Comparison of ENCODE assay signal across 9 mouse cellular contexts in the genomic region with DNA sequence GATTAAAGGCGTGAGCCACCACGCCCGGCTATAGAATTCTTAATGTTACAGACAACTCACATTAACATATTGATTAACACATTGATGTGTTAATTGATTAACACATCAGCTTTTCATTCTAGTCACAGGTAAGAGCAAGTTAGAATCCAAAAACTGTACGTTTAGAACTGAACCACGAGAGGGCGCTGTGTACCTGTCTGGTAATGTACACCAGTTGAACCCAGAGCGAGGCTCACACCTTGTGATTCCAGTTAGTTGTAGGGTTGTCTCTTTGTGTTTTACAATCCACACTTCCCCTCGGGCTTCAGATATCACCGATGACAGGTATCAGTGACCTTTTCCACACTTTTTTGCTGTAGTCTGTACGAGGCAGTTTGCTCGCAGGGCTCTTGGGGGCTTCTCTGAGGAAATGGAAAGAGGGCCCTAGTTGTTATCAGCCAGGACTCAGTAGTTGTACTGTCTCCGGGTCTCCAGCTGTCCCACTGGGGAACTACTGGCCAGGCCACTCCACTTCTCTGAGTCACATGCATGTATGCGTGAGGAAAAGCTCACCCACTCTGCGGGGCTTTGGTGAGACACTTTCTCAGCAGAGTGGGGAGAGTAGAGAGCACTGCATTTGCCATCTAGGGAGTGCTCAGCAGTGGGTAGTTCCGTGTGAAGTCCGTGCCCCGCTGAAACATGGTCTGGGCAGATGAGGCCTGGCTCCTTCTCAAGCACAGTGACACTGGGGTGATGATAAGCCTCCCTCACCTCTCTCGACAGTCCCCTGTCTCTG. TPM values are rescaled to one million over a fixed set of nuclear protein-coding genes. Genes with fewer than 3 reads are reported as not detected.
DNase-seq lines count a peak whose midpoint lies in the region; ATAC-seq and TF ChIP-seq lines count a peak whose summit lies in the region.
"Had no signal": no experiment of that assay in that cellular context is flagged by ENCODE, and none has a peak within 500 bp of the region (broad histone marks: within the 10 kb centered on the region; RNA-seq: fewer than 3 reads in every experiment).

No protein-coding gene starts in this region.

- H3K9ac ChIP-seq in intestine, embryonic 16.5 days (ENCODE audit: low read depth, low read length) = no peak overlapping the region
- H3K9ac ChIP-seq in lung, embryonic 16.5 days (ENCODE audit: low read length) = no peak overlapping the region

- H3K27me3 ChIP-seq in intestine, embryonic 16.5 days (replicated peaks; ENCODE audit: control insufficient read depth, insufficient read depth, low read length) = no peaks in the 10 kb centered on the region; the same call in 1 of the 2 replicates
- H3K27me3 ChIP-seq in lung, embryonic 16.5 days (ENCODE audit: control insufficient read depth, insufficient read depth, low read depth, low read length) = 0 out of 2 replicates have a peak, but pooled peaks cover 2% of the 10 kb centered on the region
- no peaks in the 10 kb centered on the region for H3K27me3 ChIP-seq in small intestine, adult 2 months (ENCODE audit: control insufficient read depth, insufficient read depth, low read length)

- peaks cover 4% of the 10 kb centered on the region; the same call in 1 of the 2 replicates for H3K4me1 ChIP-seq in embryonic fibroblast, embryonic 13.5 days (ENCODE audit: control insufficient read depth, insufficient read depth, low read length)
- H3K4me1 ChIP-seq in intestine, embryonic 16.5 days (ENCODE audit: control insufficient read depth, insufficient read depth, low read length) = peaks cover 4% of the 10 kb centered on the region; the same call in 1 of the 2 replicates
- H3K4me1 ChIP-seq in lung, embryonic 16.5 days (replicated peaks; ENCODE audit: control insufficient read depth, insufficient read depth, low read length) = no peaks in the 10 kb centered on the region
- peaks cover 11% of the 10 kb centered on the region; the same call in 1 of the 2 replicates for H3K4me1 ChIP-seq in small intestine, adult 2 months (ENCODE audit: control insufficient read depth, insufficient read depth, insufficient read length, low read length)

- H3K4me3 ChIP-seq in embryonic fibroblast, embryonic 13.5 days (ENCODE audit: insufficient read depth, low read length) = no peak overlapping the region
- H3K4me3 ChIP-seq in intestine, embryonic 16.5 days (ENCODE audit: low read length) = no peak overlapping the region
- H3K4me3 ChIP-seq in lung, embryonic 16.5 days (ENCODE audit: low read length) = no peak overlapping the region
- H3K4me3 ChIP-seq in small intestine, adult 2 months (ENCODE audit: low read depth, low read length) = peak overlapping the region; percentile 8; the same call in 1 of the 2 replicates

- TF ChIP-seq CTCF in embryonic fibroblast, embryonic 13.5 days (IDR thresholded peaks at IDR 0.05; ENCODE audit: borderline replicate concordance, insufficient read depth, low read length) = peak; percentile 41; the same call in 1 of the 2 replicates
- TF ChIP-seq CTCF in small intestine, adult 2 months (IDR thresholded peaks at IDR 0.05; ENCODE audit: extremely low read depth, insufficient read length, insufficient replicate concordance, low read depth, low read length) = no peak

- no peaks in the 10 kb centered on the region for H3K36me3 ChIP-seq in intestine, embryonic 16.5 days (ENCODE audit: control insufficient read depth, insufficient read depth, low read length)
- no peaks in the 10 kb centered on the region for H3K36me3 ChIP-seq in lung, embryonic 16.5 days (ENCODE audit: control insufficient read depth, insufficient read depth, low read length)
- no peaks in the 10 kb centered on the region for H3K36me3 ChIP-seq in small intestine, adult 2 months (ENCODE audit: control insufficient read depth, insufficient read depth, low read length)

- no peak for TF ChIP-seq POLR2A in embryonic fibroblast, embryonic 13.5 days (IDR thresholded peaks at IDR 0.05; ENCODE audit: low read depth, low read length)
- no peak for TF ChIP-seq POLR2A in small intestine, adult 2 months (IDR thresholded peaks at IDR 0.05; ENCODE audit: low read depth, low read length)

- WGBS in intestine, embryonic 16.5 days = 31% methylated on average over 18 of the region's 18 CpGs
- WGBS in lung, embryonic 16.5 days = 29% methylated on average over 18 of the region's 18 CpGs
- WGBS in small intestine, adult 2 months = 21% methylated on average over 18 of the region's 18 CpGs

- H3K9me3 ChIP-seq in intestine, embryonic 16.5 days (ENCODE audit: control insufficient read depth, low read length) = no peaks in the 10 kb centered on the region
- no peaks in the 10 kb centered on the region for H3K9me3 ChIP-seq in lung, embryonic 16.5 days (ENCODE audit: control insufficient read depth, low read length)

- DNase-seq in adrenal gland, adult (ENCODE audit: inconsistent age in 2 of 2, low spot score in 1 of 2) = peak; percentile 53 to 78
- no peak for DNase-seq in adrenal gland, adult 8-10 months
- DNase-seq in 416B (ENCODE audit: low read depth) = peak; percentile 87
- DNase-seq in adrenal gland, postnatal 36 days = peak; percentile 59 to 61

- peak; percentile 63 for ATAC-seq in intestine, embryonic 16.5 days
- ATAC-seq in lung, embryonic 16.5 days (ENCODE audit: low read depth) = peak; percentile 51

- H3K27ac ChIP-seq in embryonic fibroblast, embryonic 13.5 days (ENCODE audit: insufficient read depth, low read length) = no peak overlapping the region
- H3K27ac ChIP-seq in intestine, embryonic 16.5 days (ENCODE audit: low read length) = no peak overlapping the region
- no peak overlapping the region for H3K27ac ChIP-seq in lung, embryonic 16.5 days (ENCODE audit: low read length)
- peak overlapping the region; percentile 53 for H3K27ac ChIP-seq in small intestine, adult 2 months (ENCODE audit: insufficient read depth, low read depth, low read length)

- no peak overlapping the region for H3K4me2 ChIP-seq in intestine, embryonic 16.5 days (ENCODE audit: low read depth, low read length)
- H3K4me2 ChIP-seq in lung, embryonic 16.5 days (ENCODE audit: low read depth, low read length) = no peak overlapping the region

RNA-seq across cellular contexts. Expression of a gene that starts 7.7 kb away (rescaled TPM):
- not detected for total RNA-seq in adrenal gland, adult 8-10 months (2022)
- not detected for total RNA-seq in adrenal gland, postnatal 36 days (2021)
- not detected in 2 replicates for polyA plus RNA-seq in embryonic fibroblast, embryonic 13.5 days (2011; ENCODE audit: insufficient read length, low read depth, missing spikeins)
- not detected in 2 replicates for polyA plus RNA-seq in intestine, embryonic 16.5 days (2015; fragmentation: Nextera tagmentation; extraction: Ambion mirVana)
- polyA plus RNA-seq in lung, embryonic 16.5 days (2015; fragmentation: Nextera tagmentation; extraction: Ambion mirVana) = 0.28 TPM in 1 of 2 replicates, not detected in the other
- polyA plus RNA-seq in small intestine, adult 2 months (2012; rRNA removed) = not detected in 2 replicates
- total RNA-seq: left cerebral cortex, adult 8-10 months had no signal

RNA-seq across cellular contexts. Expression of a gene that starts 26.1 kb away (rescaled TPM):
- under 1 TPM in 1 of 4 experiments, not detected in 3; 0.15 TPM for total RNA-seq in adrenal gland, adult 8-10 months (2022)
- under 1 TPM in 1 of 2 experiments, not detected in 1; 0.17 TPM for total RNA-seq in adrenal gland, postnatal 36 days (2021)
- 0.18 TPM in 1 of 2 replicates, not detected in the other for polyA plus RNA-seq in embryonic fibroblast, embryonic 13.5 days (2011; ENCODE audit: insufficient read length, low read depth, missing spikeins)
- 88.3 and 108 TPM in 2 replicates for polyA plus RNA-seq in intestine, embryonic 16.5 days (2015; fragmentation: Nextera tagmentation; extraction: Ambion mirVana)
- 0.29 and 0.62 TPM in 2 replicates for polyA plus RNA-seq in lung, embryonic 16.5 days (2015; fragmentation: Nextera tagmentation; extraction: Ambion mirVana)
- 9.9 and 28.5 TPM in 2 replicates for polyA plus RNA-seq in small intestine, adult 2 months (2012; rRNA removed)
